Mouse (Mus musculus): ENCODE measurements around the gene Myo1b. TPM values are rescaled to one million over a fixed set of nuclear protein-coding genes. Genes with fewer than 3 reads are reported as not detected.

Myo1b gene
- polyA plus RNA-seq, 1 experiment from 2014 or later = 38.3 TPM

DNA sequence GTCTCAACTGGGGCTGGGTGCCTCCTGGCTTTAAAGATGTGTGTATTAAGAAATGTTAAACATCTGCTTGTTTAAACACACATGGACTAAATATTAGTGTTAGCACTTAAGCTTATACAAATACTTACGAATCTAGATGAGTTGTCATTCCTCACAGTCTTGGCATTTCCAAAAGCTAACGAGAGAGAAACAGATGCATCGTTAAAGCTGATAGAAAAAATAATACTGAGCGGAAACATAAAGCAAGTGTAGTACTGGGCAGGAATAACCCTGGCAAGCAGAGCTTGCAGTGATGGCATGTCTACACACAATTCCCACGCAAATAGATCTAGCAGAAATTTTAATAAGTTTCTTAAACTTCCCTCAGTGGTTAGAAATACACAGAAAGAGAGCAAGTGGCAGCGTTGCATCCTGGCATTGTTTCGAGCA, 95.8 kb downstream of the Myo1b start:
- ATAC-seq (ENCODE audit: low FRiP score, low TSS enrichment) (no peak), DNase-seq (ENCODE audit: low spot score) (no peak)
- no peaks in the 10 kb centered on the region for H3K27me3 ChIP-seq (ENCODE audit: control insufficient read depth, insufficient read depth, low read length)
- H3K36me3 ChIP-seq (ENCODE audit: control insufficient read depth, insufficient read depth, low read length) = no peaks in the 10 kb centered on the region
- H3K4me3 ChIP-seq (ENCODE audit: low read depth, low read length) = no peak overlapping the region
- H3K4me2 ChIP-seq (replicated peaks; ENCODE audit: low read depth) = no peak overlapping the region
- H3K9ac ChIP-seq (ENCODE audit: low read length) = no peak overlapping the region
- H3K27ac ChIP-seq (replicated peaks) = no peak overlapping the region
- H3K4me1 ChIP-seq (replicated peaks; ENCODE audit: control insufficient read depth, insufficient read depth) = peaks cover 3% of the 10 kb centered on the region; the same call in 1 of the 2 replicates
- no peak for TF ChIP-seq CTCF (IDR thresholded peaks at IDR 0.05; ENCODE audit: low read depth)
- TF ChIP-seq EP300 (optimal IDR thresholded peaks at IDR 0.05) = no peak
- H3K9me3 ChIP-seq (ENCODE audit: control insufficient read depth, low read length) = no peaks in the 10 kb centered on the region
- WGBS = 33% methylated on average over 7 of the region's 7 CpGs

GRCm38 (mm10) chr1:51815636-51816035, 100.2 kb downstream of the Myo1b start:
- no peak for DNase-seq (ENCODE audit: low spot score)
- H3K4me2 ChIP-seq (replicated peaks; ENCODE audit: low read depth) = no peak overlapping the region
- H3K27me3 ChIP-seq (ENCODE audit: control insufficient read depth, insufficient read depth, low read length) = no peaks in the 10 kb centered on the region
- TF ChIP-seq CTCF (IDR thresholded peaks at IDR 0.05; ENCODE audit: low read depth) (no peak), EP300 (optimal IDR thresholded peaks at IDR 0.05) (no peak)
- no peak for ATAC-seq (ENCODE audit: low FRiP score, low TSS enrichment)
- WGBS = 42% methylated on average over 1 of the region's 1 CpGs
- H3K4me3 ChIP-seq (ENCODE audit: low read depth, low read length) = no peak overlapping the region
- no peaks in the 10 kb centered on the region for H3K4me1 ChIP-seq (replicated peaks; ENCODE audit: control insufficient read depth, insufficient read depth)
- H3K9me3 ChIP-seq (ENCODE audit: control insufficient read depth, low read length) = no peaks in the 10 kb centered on the region
- H3K9ac ChIP-seq (ENCODE audit: low read length) = no peak overlapping the region
- H3K27ac ChIP-seq (replicated peaks) = no peak overlapping the region
- no peaks in the 10 kb centered on the region for H3K36me3 ChIP-seq (ENCODE audit: control insufficient read depth, insufficient read depth, low read length)

- Histone ChIP-seq H3K36me3 (ENCODE audit: control insufficient read depth, insufficient read depth, low read length) (no peaks in the 10 kb centered on the region), H3K4me1 (replicated peaks; ENCODE audit: control insufficient read depth, insufficient read depth) (no peaks in the 10 kb centered on the region), H3K27ac (replicated peaks) (no peak overlapping the region), H3K9me3 (ENCODE audit: control insufficient read depth, low read length) (no peaks in the 10 kb centered on the region), H3K4me3 (ENCODE audit: low read depth, low read length) (no peak overlapping the region), H3K27me3 (ENCODE audit: control insufficient read depth, insufficient read depth, low read length) (no peaks in the 10 kb centered on the region), H3K4me2 (replicated peaks; ENCODE audit: low read depth) (no peak overlapping the region), H3K9ac (ENCODE audit: low read length) (no peak overlapping the region)
- TF ChIP-seq EP300 (optimal IDR thresholded peaks at IDR 0.05) = no peak
- no peak for TF ChIP-seq CTCF (IDR thresholded peaks at IDR 0.05; ENCODE audit: low read depth)
- ATAC-seq (ENCODE audit: low FRiP score, low TSS enrichment) (no peak), DNase-seq (ENCODE audit: low spot score) (no peak)
- 68% methylated on average over 5 of the region's 5 CpGs for WGBS
These were observed 100.8 kb downstream of the Myo1b start for GRCm38 (mm10) chr1:51814854-51815630.

GRCm38 (mm10) chr1:51808847-51809246, 107.0 kb downstream of the Myo1b start:
- Histone ChIP-seq H3K4me3 (ENCODE audit: low read depth, low read length) (no peak overlapping the region), H3K4me1 (replicated peaks; ENCODE audit: control insufficient read depth, insufficient read depth) (no peaks in the 10 kb centered on the region), H3K9ac (ENCODE audit: low read length) (no peak overlapping the region), H3K27me3 (ENCODE audit: control insufficient read depth, insufficient read depth, low read length) (no peaks in the 10 kb centered on the region), H3K9me3 (ENCODE audit: control insufficient read depth, low read length) (no peaks in the 10 kb centered on the region), H3K36me3 (ENCODE audit: control insufficient read depth, insufficient read depth, low read length) (no peaks in the 10 kb centered on the region), H3K27ac (replicated peaks) (no peak overlapping the region), H3K4me2 (replicated peaks; ENCODE audit: low read depth) (no peak overlapping the region)
- ATAC-seq (ENCODE audit: low FRiP score, low TSS enrichment) (no peak), DNase-seq (ENCODE audit: low spot score) (no peak)
- TF ChIP-seq CTCF (IDR thresholded peaks at IDR 0.05; ENCODE audit: low read depth) = no peak
- WGBS = 84% methylated on average over 10 of the region's 10 CpGs

DNA sequence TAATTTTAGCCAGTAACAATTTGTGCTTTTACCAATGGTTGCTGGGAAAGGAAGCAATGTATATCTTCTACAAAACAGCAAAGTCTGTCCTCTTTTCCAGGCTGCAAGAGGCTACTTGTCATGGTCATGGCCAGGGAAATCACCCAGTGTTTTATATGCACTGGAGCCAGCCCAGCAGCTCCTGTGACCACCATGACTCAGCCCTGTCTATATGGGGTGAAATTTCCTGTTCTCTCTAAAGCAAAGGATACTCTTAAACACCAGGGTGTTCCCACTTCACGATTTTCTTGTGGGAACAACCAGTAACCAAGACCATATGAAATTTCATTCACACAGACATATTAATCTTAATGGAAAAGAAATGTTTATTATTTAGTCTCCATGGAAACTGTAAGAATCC, 107.6 kb downstream of the Myo1b start:
- Histone ChIP-seq H3K4me3 (ENCODE audit: low read depth, low read length) (no peak overlapping the region), H3K36me3 (ENCODE audit: control insufficient read depth, insufficient read depth, low read length) (no peaks in the 10 kb centered on the region), H3K9ac (ENCODE audit: low read length) (no peak overlapping the region), H3K4me1 (replicated peaks; ENCODE audit: control insufficient read depth, insufficient read depth) (no peaks in the 10 kb centered on the region), H3K9me3 (ENCODE audit: control insufficient read depth, low read length) (no peaks in the 10 kb centered on the region), H3K27ac (replicated peaks) (no peak overlapping the region), H3K27me3 (ENCODE audit: control insufficient read depth, insufficient read depth, low read length) (no peaks in the 10 kb centered on the region), H3K4me2 (replicated peaks; ENCODE audit: low read depth) (no peak overlapping the region)
- no peak for ATAC-seq (ENCODE audit: low FRiP score, low TSS enrichment)
- TF ChIP-seq EP300 (optimal IDR thresholded peaks at IDR 0.05) = no peak
- no peak for TF ChIP-seq CTCF (IDR thresholded peaks at IDR 0.05; ENCODE audit: low read depth)
- no peak for DNase-seq (ENCODE audit: low spot score)
- WGBS = 50% methylated on average over 1 of the region's 1 CpGs

- TF ChIP-seq CTCF (IDR thresholded peaks at IDR 0.05; ENCODE audit: low read depth) (no peak), EP300 (optimal IDR thresholded peaks at IDR 0.05) (no peak)
- H3K36me3 ChIP-seq (ENCODE audit: control insufficient read depth, insufficient read depth, low read length) = peaks cover 4% of the 10 kb centered on the region; the same call in 1 of the 2 replicates
- H3K4me2 ChIP-seq (replicated peaks; ENCODE audit: low read depth) = no peak overlapping the region
- H3K9me3 ChIP-seq (ENCODE audit: control insufficient read depth, low read length) = no peaks in the 10 kb centered on the region
- no peaks in the 10 kb centered on the region for H3K4me1 ChIP-seq (replicated peaks; ENCODE audit: control insufficient read depth, insufficient read depth)
- no peaks in the 10 kb centered on the region for H3K27me3 ChIP-seq (ENCODE audit: control insufficient read depth, insufficient read depth, low read length)
- no peak overlapping the region for H3K9ac ChIP-seq (ENCODE audit: low read length)
- H3K27ac ChIP-seq (replicated peaks) = no peak overlapping the region
- DNase-seq (ENCODE audit: low spot score) (no peak), ATAC-seq (ENCODE audit: low FRiP score, low TSS enrichment) (no peak)
- H3K4me3 ChIP-seq (ENCODE audit: low read depth, low read length) = no peak overlapping the region
- 65% methylated on average over 5 of the region's 5 CpGs for WGBS
These were observed 110.7 kb downstream of the Myo1b start for GRCm38 (mm10) chr1:51805040-51805610.
